Mouse (Mus musculus) heart, adult 2 months (tissue): Measurements from ENCODE around the gene Nelfb. TPM values are rescaled to one million over a fixed set of nuclear protein-coding genes. Genes with fewer than 3 reads are reported as not detected.

Experiments
- DNase-seq, 2 experiments: peaks; one replicate each; pipeline ENCODE4 v3.0.0; 2021
- H3K27ac ChIP-seq: fragments of 200-600 bp; 2 replicates; pipeline ENCODE4 v1.8.1; 2022
- H3K27me3 ChIP-seq: fragments of 200-500 bp; 2 replicates; pipeline ENCODE4 v1.6.1; 2012; ENCODE audit warnings: mild to moderate bottlenecking, low read length, inconsistent platforms, mixed read lengths; ENCODE audit not compliant: control insufficient read depth, insufficient read depth
- H3K36me3 ChIP-seq: fragments of 200-500 bp; 2 replicates; pipeline ENCODE4 v1.6.1; 2012; ENCODE audit warnings: low read length, inconsistent platforms; ENCODE audit not compliant: control insufficient read depth, insufficient read depth
- H3K4me1 ChIP-seq: fragments of 200-500 bp; 2 replicates; pipeline ENCODE4 v1.6.1; 2011; ENCODE audit warnings: low read length; ENCODE audit not compliant: control insufficient read depth, insufficient read depth
- H3K4me3 ChIP-seq: fragments of 200-600 bp; 2 replicates; pipeline ENCODE4 v1.8.1; 2022
- H3K79me2 ChIP-seq: fragments of 200-500 bp; replicated peaks from 2 replicates; pipeline ENCODE4 v1.6.1; 2012; ENCODE audit warnings: mild to moderate bottlenecking, inconsistent platforms, low read length, moderate library complexity, mixed read lengths; ENCODE audit not compliant: control insufficient read depth, insufficient read depth
- H3K9ac ChIP-seq: fragments of 200-500 bp; 2 replicates; pipeline ENCODE4 v1.6.1; 2012; ENCODE audit warnings: low read depth, mild to moderate bottlenecking, control low read depth, inconsistent platforms, low read length, mixed read lengths
- CTCF ChIP-seq: fragments of 200-600 bp; IDR thresholded peaks from 2 replicates; pipeline ENCODE4 v1.8.1; 2022; ENCODE audit warnings: antibody characterized with exemption, mild to moderate bottlenecking, moderate library complexity
- EP300 ChIP-seq: fragments of 200-500 bp; IDR thresholded peaks from 2 replicates; pipeline ENCODE4 v1.6.1; 2011; ENCODE audit warnings: low read depth, low read length, control low read depth; ENCODE audit not compliant: insufficient read depth
- POLR2A ChIP-seq: fragments of 200-500 bp; IDR thresholded peaks from 2 replicates; pipeline ENCODE4 v1.6.1; 2011; ENCODE audit warnings: mild to moderate bottlenecking, low read depth, low read length, control low read depth; ENCODE audit not compliant: insufficient read depth
- WGBS: fragments of 180-500 bp; shearing (Covaris S2); methylation state at CpG from one replicate; pipeline ENCODE4 v1.1.7; 2018; 5-methylcytosine and 5-hydroxymethylcytosine counted together
- intact Hi-C: fragments of 180-260 bp; cut with DNase I; formaldehyde crosslinking; loops from one replicate; pipeline ENCODE4 v1.15.1; 2025
- polyA plus RNA-seq: library from polyadenylated mRNA; depleted of rRNA; stranded (reverse); fragments of >200 nt; gene quantifications from 2 replicates; pipeline ENCODE4 v1.2.3, GENCODE M21; 2012
- total RNA-seq, 2 experiments: library from RNA; stranded (reverse); gene quantifications; 2 replicates each; pipeline ENCODE4 v1.2.3; 2021

Nelfb gene
- total and polyA plus RNA-seq, 3 experiments: 37.4 to 47.0 (median 37.4) TPM

GRCm38 (mm10) chr2:25240723-25241437 is 29.6 kb upstream of the Nelfb start:
- DNase-seq: peak; percentile 66 to 67
- peaks cover 5% of the 10 kb centered on the region; the same call in 1 of the 2 replicates for H3K27me3 ChIP-seq
- intact Hi-C loops: no loop called here
- H3K9ac ChIP-seq: 0 out of 2 replicates have a peak overlapping the region, but pooled peaks have one; percentile 25
- no peaks in the 10 kb centered on the region for H3K36me3 ChIP-seq
- H3K27ac ChIP-seq: no peak overlapping the region; the same call in 1 of the 2 replicates
- H3K4me1 ChIP-seq: peaks cover 2% of the 10 kb centered on the region; the same call in 1 of the 2 replicates
- H3K79me2 ChIP-seq: no peaks in the 10 kb centered on the region
- peak overlapping the region; percentile 36 for H3K4me3 ChIP-seq
- 3% methylated on average over 29 of the region's 29 CpGs for WGBS
- TF ChIP-seq CTCF (no peak), POLR2A (no peak), EP300 (no peak)

- DNase-seq: no peak
- Histone ChIP-seq H3K4me3 (no peak overlapping the region; the same call in 1 of the 2 replicates), H3K27ac (no peak overlapping the region), H3K36me3 (no peaks in the 10 kb centered on the region), H3K27me3 (peaks cover 5% of the 10 kb centered on the region; the same call in 1 of the 2 replicates), H3K9ac (no peak overlapping the region), H3K4me1 (peaks cover 2% of the 10 kb centered on the region; the same call in 1 of the 2 replicates), H3K79me2 (no peaks in the 10 kb centered on the region)
- 58% methylated on average over 8 of the region's 8 CpGs for WGBS
- intact Hi-C loops: no loop called here
- no peak for TF ChIP-seq CTCF
Observed at GRCm38 (mm10) chr2:25240310-25240709, 29.0 kb upstream of the Nelfb start.

GRCm38 (mm10) chr2:25239766-25240165 is 28.5 kb upstream of the Nelfb start:
- H3K27me3 ChIP-seq: peaks cover 5% of the 10 kb centered on the region; the same call in 1 of the 2 replicates
- WGBS: 77% methylated on average over 3 of the region's 3 CpGs
- DNase-seq: peak in 1 of 2 experiments; percentile 12
- no peak overlapping the region for H3K27ac ChIP-seq
- intact Hi-C loops: no loop called here
- no peak overlapping the region for H3K9ac ChIP-seq
- H3K4me3 ChIP-seq: no peak overlapping the region
- no peaks in the 10 kb centered on the region for H3K36me3 ChIP-seq
- TF ChIP-seq EP300 (no peak), POLR2A (no peak), CTCF (no peak)
- no peaks in the 10 kb centered on the region for H3K79me2 ChIP-seq
- H3K4me1 ChIP-seq: peaks cover 2% of the 10 kb centered on the region; the same call in 1 of the 2 replicates

- Histone ChIP-seq H3K36me3 (no peaks in the 10 kb centered on the region), H3K79me2 (no peaks in the 10 kb centered on the region), H3K27me3 (peaks cover 5% of the 10 kb centered on the region; the same call in 1 of the 2 replicates), H3K27ac (no peak overlapping the region), H3K4me3 (no peak overlapping the region), H3K9ac (no peak overlapping the region), H3K4me1 (peaks cover 2% of the 10 kb centered on the region; the same call in 1 of the 2 replicates)
- DNase-seq: no peak
- no peak for TF ChIP-seq CTCF
- no peak for TF ChIP-seq POLR2A
- no peak for TF ChIP-seq EP300
- intact Hi-C loops: no loop called here
Observed at GRCm38 (mm10) chr2:25238106-25238505, 26.8 kb upstream of the Nelfb start.

- Histone ChIP-seq H3K4me3 (no peak overlapping the region), H3K4me1 (peaks cover 2% of the 10 kb centered on the region; the same call in 1 of the 2 replicates), H3K36me3 (no peaks in the 10 kb centered on the region), H3K79me2 (no peaks in the 10 kb centered on the region), H3K27ac (no peak overlapping the region), H3K27me3 (peaks cover 2% of the 10 kb centered on the region; the same call in 1 of the 2 replicates), H3K9ac (no peak overlapping the region)
- intact Hi-C loops: no loop called here
- no peak for TF ChIP-seq CTCF
- TF ChIP-seq EP300: no peak
- no peak for DNase-seq
- 58% methylated on average over 4 of the region's 4 CpGs for WGBS
Observed at GRCm38 (mm10) chr2:25237522-25237921, 26.2 kb upstream of the Nelfb start.

GRCm38 (mm10) chr2:25236614-25237013 is 25.3 kb upstream of the Nelfb start, which contains the start of gene Rnf224:
TSS of gene Rnf224 (minus strand) at chr2:25236787.
- no peak for TF ChIP-seq CTCF
- no peak for TF ChIP-seq EP300
- TF ChIP-seq POLR2A: no peak
- no peak for DNase-seq
- H3K4me3 ChIP-seq: no peak within 1 kb of the TSS
- no peaks in the 10 kb centered on the region for H3K36me3 ChIP-seq
- no peak within 1 kb of the TSS for H3K9ac ChIP-seq
- no peaks in the 10 kb centered on the region for H3K27me3 ChIP-seq
- no peaks in the 10 kb centered on the region for H3K79me2 ChIP-seq
- WGBS: 21% methylated on average over 8 of the region's 8 CpGs
- H3K4me1 ChIP-seq: peaks cover 2% of the 10 kb centered on the region; the same call in 1 of the 2 replicates
- intact Hi-C loops: no loop called here
- no peak within 1 kb of the TSS for H3K27ac ChIP-seq
